Mouse (Mus musculus) large intestine, adult 2 months (tissue): ENCODE data around the gene Rnps1. TPM values are rescaled to one million over a fixed set of nuclear protein-coding genes. Genes with fewer than 3 reads are reported as not detected.
A peak's percentile ranks its signal among the peaks of the same experiment; 100 is the strongest.
"Not testable (repeated sequence)": the region's sequence is repeated elsewhere in the genome, so short reads cannot be mapped to it uniquely, and the experiment has no call there.

Experiments used
- DNase-seq: peaks from one replicate; pipeline ENCODE4 v3.0.0-alpha.2; 2012; ENCODE audit warnings: low read depth, low spot score
- WGBS: fragments of 180-500 bp; shearing (Covaris S2); methylation state at CpG from one replicate; pipeline ENCODE4 v1.1.7; 2018; 5-methylcytosine and 5-hydroxymethylcytosine counted together
- polyA plus RNA-seq: library from polyadenylated mRNA; depleted of rRNA; stranded (reverse); fragments of >200 nt; gene quantifications from 2 replicates; pipeline ENCODE4 v1.2.3, GENCODE M21; 2012

Gene Rnps1
- polyA plus RNA-seq, 1 experiment = 141 TPM

DNA sequence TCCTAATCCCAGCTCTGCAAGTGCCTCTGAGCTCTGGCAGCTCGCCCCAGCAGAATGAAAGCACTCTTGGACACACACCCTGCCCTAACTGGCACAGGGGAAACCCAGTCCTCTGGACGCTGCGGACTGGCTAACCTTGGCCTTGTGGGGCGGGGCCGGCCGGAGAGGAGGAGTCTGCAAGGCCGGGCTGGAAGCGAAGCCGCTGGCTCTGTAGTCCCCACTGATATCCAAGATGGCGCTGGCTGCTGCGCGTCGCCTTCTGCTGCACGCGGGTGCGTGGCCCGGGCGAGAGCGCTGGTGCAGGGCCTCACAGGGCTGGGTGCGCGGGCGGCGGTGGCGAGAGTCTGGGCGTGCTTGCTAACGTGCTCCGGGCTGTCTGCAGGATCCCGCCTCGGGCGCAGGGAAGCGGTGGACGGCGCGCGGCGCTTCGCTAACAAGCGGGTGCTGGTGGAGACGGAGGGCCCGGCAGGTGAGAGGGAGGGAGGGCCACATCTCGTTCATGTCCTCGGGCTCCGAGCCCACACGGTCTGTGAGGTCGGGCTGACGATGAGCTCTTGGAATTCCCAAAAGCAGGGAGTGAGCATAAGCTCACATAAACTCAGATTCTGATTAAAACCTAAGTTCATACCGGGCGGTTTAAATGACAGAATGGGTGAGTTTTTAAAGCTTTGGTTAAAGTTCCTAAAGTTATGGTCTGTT is 12.3 kb downstream of the Rnps1 start, which contains the start of gene Eci1:
Gene Eci1 (plus strand): TSS at position 171 of the 699 bp plus-strand sequence.
- DNase-seq = peak; percentile 94

DNA sequence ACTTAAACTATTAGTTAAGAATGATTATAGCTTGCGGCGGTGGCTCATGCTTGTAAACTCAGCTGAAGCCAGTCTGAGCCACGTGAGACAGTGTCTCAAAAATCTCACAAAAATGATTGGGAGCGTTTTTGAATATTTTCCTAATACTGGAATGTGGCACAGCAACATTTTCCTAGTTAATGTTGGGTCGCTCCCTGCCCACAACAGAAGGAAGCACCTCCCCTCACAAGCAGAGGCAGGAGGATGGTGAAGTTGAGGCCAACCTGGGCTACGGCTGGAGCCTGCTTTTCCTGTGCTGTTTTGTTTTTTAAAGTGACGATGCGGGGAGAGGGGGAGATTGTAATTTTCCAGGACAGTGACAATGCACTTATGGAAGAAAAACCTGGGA is 12.8 kb downstream of the Rnps1 start:
- DNase-seq = no peak
- WGBS = 2% methylated on average over 8 of the region's 8 CpGs

More for the DNA sequence above, 12.3 kb downstream of the Rnps1 start, which contains the start of gene Eci1:
- WGBS = under 1% methylated on average over 48 of the region's 48 CpGs

DNA sequence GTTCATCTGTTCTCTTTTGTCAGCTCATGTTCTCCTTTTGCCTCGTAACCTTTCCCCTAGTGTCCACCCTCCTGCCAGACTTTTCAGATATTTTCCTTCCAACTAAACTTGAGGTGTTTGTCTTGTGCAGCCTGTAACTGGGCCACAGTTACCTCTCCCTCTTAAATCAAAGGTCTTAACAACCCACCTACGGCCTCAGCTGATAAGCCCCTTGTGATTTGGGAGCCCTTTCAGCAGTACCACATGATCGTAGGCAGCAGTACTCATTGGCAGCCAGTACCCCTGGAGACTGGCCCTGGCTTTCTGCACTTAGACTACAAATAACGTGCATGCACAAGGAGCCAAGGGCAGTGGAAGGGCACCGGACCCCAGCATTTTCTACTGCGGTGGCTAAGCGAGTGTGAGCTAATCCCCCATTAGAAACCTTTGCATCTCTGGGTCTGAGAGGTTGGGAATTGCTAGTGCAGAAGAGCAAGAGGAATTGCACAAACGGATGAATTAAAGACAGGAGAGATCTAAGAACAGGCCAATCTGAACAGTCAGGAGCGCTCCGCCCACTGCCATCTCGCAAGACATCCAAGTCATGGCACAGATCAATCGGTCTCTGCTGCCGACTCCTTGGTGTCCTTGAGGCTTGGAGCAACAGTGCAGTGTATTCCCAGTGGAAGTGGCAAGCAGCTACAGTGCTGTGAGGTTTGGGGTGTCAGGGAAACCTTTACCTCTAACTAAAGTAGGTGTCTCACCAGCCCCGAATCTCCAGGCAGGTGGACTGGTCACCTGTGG is 15.0 kb downstream of the Rnps1 start:
- DNase-seq = no peak
- 66% methylated on average over 14 of the region's 14 CpGs for whole genome bisulfite sequencing

DNA sequence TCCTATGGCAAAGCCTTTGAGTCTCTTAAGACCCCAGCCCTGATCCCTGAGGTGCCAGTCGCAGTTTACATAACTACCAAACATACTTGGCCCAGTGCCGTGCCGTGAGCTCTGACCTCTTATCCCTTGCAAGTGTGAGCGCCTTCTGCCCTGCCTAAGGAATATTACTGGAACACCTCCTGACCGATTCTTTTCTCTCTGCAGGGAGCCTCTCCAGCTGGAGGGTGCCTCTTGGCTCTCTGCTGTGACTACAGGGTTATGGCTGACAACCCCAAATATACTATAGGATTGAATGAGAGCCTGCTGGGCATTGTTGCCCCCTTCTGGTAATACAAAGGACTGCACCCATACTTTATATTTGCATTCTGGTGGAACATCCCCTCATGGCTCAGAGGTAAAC is 22.7 kb downstream of the Rnps1 start:
- no peak for DNase-seq
- WGBS = 74% methylated on average over 5 of the region's 5 CpGs

DNA sequence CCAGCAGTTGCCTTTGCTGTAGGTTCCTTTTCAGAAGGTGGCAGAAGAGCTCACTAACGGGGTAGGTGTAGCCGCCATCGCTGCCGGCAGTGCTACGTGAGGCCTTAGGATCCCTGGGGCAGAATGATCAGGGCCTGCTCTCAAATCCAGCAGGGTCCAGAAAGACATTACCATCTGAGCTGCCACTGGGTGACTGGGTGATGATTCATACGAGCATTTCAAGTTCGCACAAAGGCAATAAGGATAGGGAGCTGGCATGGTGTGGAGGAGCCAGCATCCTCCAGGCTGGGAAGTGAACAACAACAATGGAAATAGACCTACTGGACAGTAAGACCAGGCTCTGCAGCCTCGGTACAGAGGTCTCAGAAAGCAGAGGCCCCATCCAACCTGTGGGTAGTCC is 26.0 kb downstream of the Rnps1 start:
- no peak for DNase-seq
- WGBS = 89% methylated on average over 8 of the region's 8 CpGs

DNA sequence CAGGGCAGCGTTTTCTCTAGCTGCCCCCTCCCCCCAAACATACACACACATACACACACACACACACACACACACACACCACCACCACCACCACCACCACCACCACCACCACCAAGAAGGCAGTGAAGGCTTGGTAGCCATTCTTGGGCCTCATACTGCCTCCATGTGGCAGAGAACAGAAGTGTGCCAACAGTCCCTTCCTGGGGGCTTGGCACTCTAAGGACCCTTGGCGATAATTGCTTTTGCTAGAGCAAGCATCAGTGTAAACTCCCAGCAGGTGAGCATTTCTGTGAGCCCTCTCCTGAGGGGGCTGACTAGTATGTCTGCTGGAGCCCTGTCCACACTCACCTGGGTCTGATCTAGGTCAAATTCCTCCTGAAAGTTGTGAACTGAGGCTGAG is 26.8 kb downstream of the Rnps1 start:
- DNase-seq = no peak
- WGBS = 43% methylated on average over 2 of the region's 2 CpGs

DNA sequence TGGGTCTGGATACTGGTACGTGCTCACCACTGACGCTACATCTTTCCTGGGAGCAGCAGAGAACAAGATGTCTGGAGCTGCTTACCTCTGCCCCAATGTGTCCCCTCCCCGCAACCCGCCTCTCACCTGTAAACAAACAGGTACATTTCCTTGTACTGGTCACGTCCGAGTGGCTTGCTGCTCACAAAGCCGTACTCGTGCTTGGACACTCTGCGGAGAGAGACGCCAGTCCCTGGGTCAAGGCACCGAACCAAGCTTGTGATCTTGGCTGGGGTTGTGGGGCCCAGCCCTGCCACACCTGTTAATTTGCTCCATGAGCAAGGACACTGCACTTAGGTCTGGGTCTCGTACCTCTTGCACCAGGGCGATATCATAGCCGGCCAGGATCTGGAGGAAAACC is 27.7 kb downstream of the Rnps1 start:
- no peak for DNase-seq
- WGBS = 51% methylated on average over 14 of the region's 14 CpGs

DNA sequence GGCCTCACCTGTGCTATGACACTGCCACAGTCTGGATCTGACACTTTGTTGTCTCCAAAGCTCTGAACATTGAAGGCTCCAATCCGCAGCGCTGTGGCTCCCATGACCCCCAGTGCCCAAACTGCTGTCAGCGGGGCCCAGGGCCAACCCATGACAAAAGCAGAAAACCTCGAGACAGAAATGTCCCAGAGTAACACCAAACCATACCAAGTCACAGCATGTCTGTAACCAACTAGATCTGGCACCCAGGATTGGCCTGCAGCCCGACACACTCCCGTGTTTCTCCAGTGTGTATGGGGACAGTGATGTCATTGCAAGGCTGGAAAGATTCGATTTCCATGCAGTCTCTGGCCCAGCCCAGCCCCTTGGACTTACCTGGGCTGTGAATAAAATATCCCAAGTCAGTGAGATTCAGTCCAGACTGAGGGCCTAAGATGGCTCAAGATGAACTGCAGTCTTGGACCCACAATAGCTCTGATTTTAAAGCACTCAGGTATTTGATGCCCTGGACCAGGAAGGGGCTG is 28.3 kb downstream of the Rnps1 start, which contains the start of gene Dnase1l2:
Gene Dnase1l2 (minus strand): TSS at position 474 of the 524 bp plus-strand sequence.
- WGBS = 52% methylated on average over 7 of the region's 7 CpGs
- DNase-seq = no peak

DNA sequence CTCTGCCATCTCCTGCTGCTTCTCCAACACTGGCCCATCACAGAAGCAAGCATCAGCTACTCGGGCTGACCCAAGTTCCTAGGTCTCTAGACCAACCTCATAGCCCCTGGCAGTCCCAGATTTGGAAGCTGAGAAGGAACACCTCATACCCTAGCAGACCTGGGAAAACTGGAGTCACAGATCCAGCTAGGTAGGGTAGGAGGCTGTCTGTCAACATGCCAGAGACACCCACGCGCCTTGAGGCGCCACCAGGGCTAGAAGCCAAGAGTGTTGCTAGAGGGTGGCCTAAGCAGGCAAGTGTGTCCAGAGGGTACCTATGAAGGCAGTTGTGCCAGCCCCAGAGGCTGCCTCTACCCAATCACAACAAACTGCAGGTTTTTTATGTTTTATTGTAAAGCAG is 29.0 kb downstream of the Rnps1 start:
- WGBS = 77% methylated on average over 4 of the region's 4 CpGs

DNA sequence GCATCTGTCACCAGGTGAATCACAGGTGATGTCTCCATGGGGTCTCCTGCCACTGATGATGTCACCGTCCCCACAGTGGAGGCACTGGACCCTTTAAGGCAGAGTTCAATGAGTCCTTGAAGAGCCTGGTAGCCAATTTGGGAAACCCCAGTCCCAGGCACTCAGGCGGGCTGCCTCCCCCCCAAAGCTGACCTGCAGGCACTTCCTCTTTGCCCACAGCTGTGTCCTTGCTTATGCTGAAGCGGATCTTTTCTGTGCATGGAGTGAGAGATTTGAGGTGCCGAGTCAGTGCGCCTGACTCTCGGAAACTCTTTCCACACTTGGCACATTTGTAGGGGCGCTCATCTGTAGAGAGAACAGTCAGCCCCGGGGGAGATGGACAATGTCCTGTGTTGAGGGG is 32.2 kb downstream of the Rnps1 start:
- DNase-seq = no peak
- WGBS = 93% methylated on average over 8 of the region's 8 CpGs

More for the DNA sequence above, 29.0 kb downstream of the Rnps1 start:
- no peak for DNase-seq

DNA sequence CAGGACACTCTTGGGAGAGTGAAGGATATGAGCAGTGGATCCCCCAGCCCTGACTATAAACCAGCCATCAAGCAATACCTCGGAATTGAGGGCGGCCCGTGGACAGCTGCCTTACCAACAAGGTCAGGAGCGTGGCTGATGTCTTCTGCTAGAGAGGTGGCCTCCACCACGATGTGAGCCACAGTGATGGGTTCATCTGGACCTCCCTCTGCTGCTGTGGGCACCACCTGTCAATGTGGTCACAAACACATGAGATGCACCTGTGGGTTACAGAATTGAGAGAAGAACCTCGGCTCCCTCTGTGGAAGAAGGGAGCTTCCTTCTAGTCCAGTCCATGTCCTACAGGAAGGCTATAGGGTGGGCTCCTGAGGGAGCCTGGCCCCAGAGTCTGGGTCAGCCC is 35.1 kb downstream of the Rnps1 start:
- WGBS = 87% methylated on average over 6 of the region's 6 CpGs

DNA sequence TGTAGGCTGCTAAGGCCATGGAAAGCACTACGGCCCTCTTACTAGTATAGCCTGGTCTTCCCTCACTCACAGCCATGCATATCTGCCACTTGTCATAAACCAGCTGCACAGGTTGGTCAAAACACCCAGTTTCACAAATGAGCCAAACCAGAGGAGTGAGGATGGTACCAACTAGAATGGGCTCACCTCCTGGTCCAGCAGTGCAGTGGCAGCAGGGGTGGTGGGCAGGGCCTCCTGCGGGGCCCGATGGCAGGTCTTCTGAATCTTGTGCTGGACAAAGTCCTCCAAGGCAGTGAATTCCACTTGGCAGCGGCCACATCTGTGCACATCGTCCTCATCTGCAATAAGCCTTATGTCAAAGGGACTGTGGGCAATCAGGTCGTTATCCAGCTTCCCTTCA is 36.9 kb downstream of the Rnps1 start:
- no peak for DNase-seq
- whole genome bisulfite sequencing = 76% methylated on average over 6 of the region's 6 CpGs

More for the DNA sequence above, 35.1 kb downstream of the Rnps1 start:
- no peak for DNase-seq

DNA sequence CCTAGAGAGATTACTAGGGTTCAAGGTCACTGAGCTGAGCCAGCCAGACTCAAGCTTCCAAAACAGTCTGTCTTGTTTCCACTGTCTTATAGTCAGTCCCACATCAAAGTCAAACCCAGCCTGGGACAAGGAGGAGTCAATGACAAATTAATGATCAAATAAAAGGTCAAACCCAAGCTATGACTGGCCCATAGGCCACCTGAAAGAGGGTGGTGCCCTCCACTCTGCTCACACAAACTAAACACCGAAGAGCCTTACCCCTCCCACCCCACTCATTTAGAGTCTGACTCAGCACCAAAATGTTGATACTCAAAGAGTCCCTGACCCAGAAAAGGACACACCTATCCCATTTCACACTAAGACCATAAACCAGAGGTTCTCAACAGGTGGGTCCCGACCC is 39.0 kb downstream of the Rnps1 start:
- WGBS = 22% methylated on average over 2 of the region's 2 CpGs
- DNase-seq = no peak

DNA sequence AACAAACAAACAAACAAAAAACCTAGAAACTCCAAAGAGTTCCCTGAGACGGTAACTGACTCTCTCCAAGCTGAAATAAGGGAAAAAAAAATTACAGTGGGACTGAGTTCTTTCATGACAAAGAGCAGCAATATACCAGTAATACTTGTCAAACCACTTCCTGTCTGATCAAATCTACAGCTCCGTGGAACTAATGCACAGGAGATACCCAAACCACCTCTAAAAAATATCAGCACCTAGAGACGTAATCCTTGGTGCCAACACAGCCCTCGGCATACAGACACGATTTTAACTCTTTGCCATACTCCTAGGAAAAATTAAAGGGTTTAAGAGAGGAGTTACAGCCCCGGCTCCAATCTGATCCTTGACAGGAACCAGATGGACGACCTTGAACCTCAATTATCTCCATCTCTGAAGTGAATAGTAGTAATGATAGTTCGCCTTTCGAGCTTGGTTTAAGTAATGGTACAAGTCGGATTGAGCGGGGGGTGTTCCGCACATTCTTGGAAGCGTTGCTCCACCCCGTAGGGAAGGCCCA is 39.9 kb downstream of the Rnps1 start:
- 1% methylated on average over 14 of the region's 14 CpGs for WGBS
- no peak for DNase-seq

DNA sequence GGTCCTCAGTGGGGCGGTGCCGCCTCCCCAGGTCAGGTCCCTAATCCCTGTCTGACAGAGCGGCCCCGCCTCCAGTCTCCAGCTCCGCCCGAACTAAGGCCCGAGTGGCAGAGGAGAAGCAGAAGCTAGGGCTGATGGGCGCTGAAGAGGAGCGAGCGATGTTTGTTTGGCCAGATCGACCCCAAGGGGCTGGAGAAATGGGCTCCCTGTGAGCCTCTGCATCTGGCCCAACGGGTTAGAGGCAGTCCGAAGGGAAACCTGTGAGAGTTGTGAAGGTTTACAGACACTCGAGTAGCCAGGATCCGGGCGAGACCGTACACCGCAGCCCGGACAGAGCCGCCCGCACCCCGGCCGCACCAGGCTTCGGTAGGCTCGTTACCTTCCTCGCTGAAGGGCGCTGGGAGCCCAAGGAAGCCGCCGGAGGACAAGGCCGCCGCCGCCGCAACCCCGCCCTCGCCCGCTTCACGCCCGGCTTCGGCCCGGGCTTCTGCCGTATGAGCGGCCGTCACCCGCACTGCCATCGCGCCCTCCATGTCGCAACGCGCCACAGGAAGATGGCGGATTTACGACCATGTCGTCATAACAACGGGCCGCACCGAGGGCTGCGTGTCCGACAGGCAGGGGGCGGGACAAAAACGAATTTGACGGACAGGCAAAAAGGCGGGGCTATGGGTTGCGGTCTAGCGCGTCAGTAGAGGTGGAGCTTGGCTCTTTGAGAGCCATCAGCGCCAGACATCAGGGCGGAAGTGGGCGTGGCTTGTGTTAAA is 40.6 kb downstream of the Rnps1 start:
- under 1% methylated on average over 67 of the region's 67 CpGs for WGBS
- peak; percentile 98 for DNase-seq

DNA sequence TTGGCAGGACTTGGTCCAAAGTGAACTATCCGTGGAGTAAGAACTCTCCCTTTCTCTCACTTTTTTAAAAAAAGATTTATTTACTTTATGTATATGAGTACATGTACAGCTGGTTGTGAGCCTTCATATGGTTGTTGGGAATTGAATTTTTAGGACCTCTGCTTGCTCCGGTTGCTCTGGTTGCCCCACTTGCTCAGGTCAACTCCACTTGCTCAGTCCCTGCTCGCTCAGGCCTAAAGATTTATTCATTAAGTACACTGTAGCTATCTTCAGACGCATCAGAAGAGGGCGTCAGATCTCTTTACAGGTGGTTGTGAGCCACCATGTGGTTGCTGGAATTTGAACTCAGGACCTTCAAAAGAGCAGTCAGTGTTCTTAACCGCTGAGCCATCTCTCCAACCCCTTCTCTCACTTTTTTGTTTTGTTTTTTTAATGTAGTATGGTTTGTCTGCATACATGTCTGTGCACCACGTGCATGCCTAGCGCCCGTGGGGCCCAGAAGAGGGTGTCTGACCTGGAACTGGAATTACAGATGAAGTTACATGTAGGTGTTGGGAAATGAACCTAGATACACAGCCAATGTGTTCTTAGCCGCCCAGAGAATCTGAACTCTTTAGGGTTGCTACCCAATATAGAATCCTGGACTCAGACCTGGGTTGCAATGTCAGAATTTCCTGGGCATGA is 41.3 kb downstream of the Rnps1 start:
- not testable (repeated sequence) for DNase-seq
- WGBS = 42% methylated on average over 10 of the region's 10 CpGs

DNA sequence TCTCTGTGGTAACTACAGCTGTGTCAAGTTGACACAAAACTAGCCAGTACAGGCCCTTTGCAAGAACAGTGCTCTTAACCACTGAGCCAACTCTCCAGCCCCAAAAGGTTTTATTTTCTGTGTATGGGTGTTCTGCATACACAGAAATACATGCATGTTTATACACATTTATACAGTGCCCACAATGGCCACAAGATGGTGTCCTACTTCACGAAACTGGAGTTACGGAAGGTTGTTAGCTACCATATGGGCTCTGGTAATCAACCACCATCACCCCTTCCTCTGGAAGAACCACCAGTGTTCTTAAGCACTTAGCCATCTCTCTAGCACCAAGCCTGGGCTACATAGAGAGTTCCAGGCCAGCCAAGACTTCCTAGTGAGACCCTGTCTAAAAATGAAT is 47.2 kb downstream of the Rnps1 start:
- WGBS = 30% methylated on average over 2 of the region's 2 CpGs
- no peak for DNase-seq

DNA sequence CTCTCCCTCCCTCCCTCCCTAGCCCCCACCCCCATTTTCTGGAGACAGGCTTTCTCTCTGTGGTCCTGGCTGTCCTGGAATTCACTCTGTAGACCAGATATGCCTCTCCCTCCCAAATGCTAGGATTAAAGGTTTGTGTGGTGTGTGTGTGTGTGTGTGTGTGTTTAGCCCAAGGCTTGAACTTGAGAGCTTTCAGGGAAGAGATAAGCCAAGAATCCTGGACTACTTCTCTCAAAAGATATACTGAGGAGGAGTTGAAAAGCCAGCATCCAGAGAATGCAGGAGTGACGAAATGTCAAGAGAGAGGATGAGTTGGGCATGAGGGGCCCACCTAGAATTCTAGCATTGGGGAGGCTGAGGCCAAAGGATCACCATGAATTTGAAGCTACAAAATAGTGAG is 48.6 kb downstream of the Rnps1 start:
- 98% methylated on average over 1 of the region's 1 CpGs for WGBS
- DNase-seq = no peak
